Mouse (Mus musculus): ENCODE results near the gene Fam161b. TPM values are rescaled to one million over a fixed set of nuclear protein-coding genes. Genes with fewer than 3 reads are reported as not detected.
A peak's percentile ranks its signal among the peaks of the same experiment; 100 is the strongest.

Gene Fam161b
- polyA plus RNA-seq, 1 experiment from 2014 or later: 3.0 TPM

GRCm38 (mm10) chr12:84393847-84394246, 32.2 kb upstream of the Fam161b start:
- ATAC-seq (ENCODE audit: insufficient read depth): no peak
- no peak overlapping the region for H3K9ac ChIP-seq
- no peaks in the 10 kb centered on the region for H3K9me3 ChIP-seq (ENCODE audit: low read depth, low read length)
- no peaks in the 10 kb centered on the region for H3K27me3 ChIP-seq (ENCODE audit: insufficient read depth, low read length)
- 0 out of 2 replicates have a peak, but pooled peaks cover 1% of the 10 kb centered on the region for H3K36me3 ChIP-seq (ENCODE audit: insufficient read depth)
- no peak overlapping the region for H3K27ac ChIP-seq (ENCODE audit: low read depth)
- no peak overlapping the region for H3K4me2 ChIP-seq
- no peak for TF ChIP-seq CTCF (IDR thresholded peaks at IDR 0.05; ENCODE audit: low read depth)
- H3K4me3 ChIP-seq (ENCODE audit: low read depth, low read length): no peak overlapping the region
- no peaks in the 10 kb centered on the region for H3K4me1 ChIP-seq (ENCODE audit: insufficient read depth)
- WGBS: 85% methylated on average over 5 of the region's 5 CpGs
- no peak for DNase-seq

GRCm38 (mm10) chr12:84392681-84393080, 31.0 kb upstream of the Fam161b start:
- Histone ChIP-seq H3K4me1 (ENCODE audit: insufficient read depth) (no peaks in the 10 kb centered on the region), H3K9ac (no peak overlapping the region), H3K4me3 (ENCODE audit: low read depth, low read length) (no peak overlapping the region), H3K27me3 (ENCODE audit: insufficient read depth, low read length) (no peaks in the 10 kb centered on the region), H3K4me2 (no peak overlapping the region), H3K27ac (ENCODE audit: low read depth) (no peak overlapping the region), H3K9me3 (ENCODE audit: low read depth, low read length) (no peaks in the 10 kb centered on the region), H3K36me3 (ENCODE audit: insufficient read depth) (0 out of 2 replicates have a peak, but pooled peaks cover 4% of the 10 kb centered on the region)
- TF ChIP-seq CTCF (IDR thresholded peaks at IDR 0.05; ENCODE audit: low read depth): no peak
- ATAC-seq (ENCODE audit: insufficient read depth) (no peak), DNase-seq (no peak)
- 93% methylated on average over 4 of the region's 4 CpGs for WGBS

- Histone ChIP-seq H3K4me1 (ENCODE audit: insufficient read depth) (no peaks in the 10 kb centered on the region), H3K9me3 (ENCODE audit: low read depth, low read length) (no peaks in the 10 kb centered on the region), H3K4me3 (ENCODE audit: low read depth, low read length) (no peak overlapping the region), H3K27ac (ENCODE audit: low read depth) (no peak overlapping the region), H3K4me2 (no peak overlapping the region), H3K9ac (no peak overlapping the region), H3K36me3 (ENCODE audit: insufficient read depth) (0 out of 2 replicates have a peak, but pooled peaks cover 4% of the 10 kb centered on the region), H3K27me3 (ENCODE audit: insufficient read depth, low read length) (no peaks in the 10 kb centered on the region)
- TF ChIP-seq CTCF (IDR thresholded peaks at IDR 0.05; ENCODE audit: low read depth): no peak
- ATAC-seq (ENCODE audit: insufficient read depth) (no peak), DNase-seq (no peak)
- 69% methylated on average over 6 of the region's 6 CpGs for WGBS
Measured at GRCm38 (mm10) chr12:84390336-84390735, 28.7 kb upstream of the Fam161b start.

GRCm38 (mm10) chr12:84388774-84389400, 27.3 kb upstream of the Fam161b start:
- 65% methylated on average over 14 of the region's 14 CpGs for WGBS

GRCm38 (mm10) chr12:84388097-84388496, 26.5 kb upstream of the Fam161b start:
- H3K9me3 ChIP-seq (ENCODE audit: low read depth, low read length): no peaks in the 10 kb centered on the region
- no peak overlapping the region for H3K9ac ChIP-seq
- no peak for TF ChIP-seq CTCF (IDR thresholded peaks at IDR 0.05; ENCODE audit: low read depth)
- DNase-seq (no peak), ATAC-seq (ENCODE audit: insufficient read depth) (no peak)
- H3K36me3 ChIP-seq (ENCODE audit: insufficient read depth): 0 out of 2 replicates have a peak, but pooled peaks cover 4% of the 10 kb centered on the region
- 84% methylated on average over 8 of the region's 8 CpGs for WGBS
- H3K4me3 ChIP-seq (ENCODE audit: low read depth, low read length): no peak overlapping the region
- 0 out of 2 replicates have a peak, but pooled peaks cover 3% of the 10 kb centered on the region for H3K4me1 ChIP-seq (ENCODE audit: insufficient read depth)
- no peak overlapping the region for H3K4me2 ChIP-seq
- H3K27me3 ChIP-seq (ENCODE audit: insufficient read depth, low read length): no peaks in the 10 kb centered on the region
- H3K27ac ChIP-seq (ENCODE audit: low read depth): no peak overlapping the region

More at GRCm38 (mm10) chr12:84388774-84389400, 27.3 kb upstream of the Fam161b start:
- Histone ChIP-seq H3K9ac (no peak overlapping the region), H3K4me3 (ENCODE audit: low read depth, low read length) (no peak overlapping the region), H3K9me3 (ENCODE audit: low read depth, low read length) (no peaks in the 10 kb centered on the region), H3K27ac (ENCODE audit: low read depth) (no peak overlapping the region), H3K4me2 (no peak overlapping the region), H3K27me3 (ENCODE audit: insufficient read depth, low read length) (no peaks in the 10 kb centered on the region), H3K36me3 (ENCODE audit: insufficient read depth) (0 out of 2 replicates have a peak, but pooled peaks cover 4% of the 10 kb centered on the region), H3K4me1 (ENCODE audit: insufficient read depth) (0 out of 2 replicates have a peak, but pooled peaks cover 3% of the 10 kb centered on the region)
- DNase-seq (peak; percentile 5), ATAC-seq (ENCODE audit: insufficient read depth) (no peak)
- TF ChIP-seq CTCF (IDR thresholded peaks at IDR 0.05; ENCODE audit: low read depth): no peak

GRCm38 (mm10) chr12:84385408-84385807, 23.8 kb upstream of the Fam161b start:
- 89% methylated on average over 4 of the region's 4 CpGs for WGBS
- H3K27ac ChIP-seq (ENCODE audit: low read depth): peak overlapping the region; percentile 80
- no peaks in the 10 kb centered on the region for H3K27me3 ChIP-seq (ENCODE audit: insufficient read depth, low read length)
- DNase-seq: no peak
- H3K9me3 ChIP-seq (ENCODE audit: low read depth, low read length): no peaks in the 10 kb centered on the region
- 0 out of 2 replicates have a peak, but pooled peaks cover 4% of the 10 kb centered on the region for H3K36me3 ChIP-seq (ENCODE audit: insufficient read depth)
- H3K4me2 ChIP-seq: no peak overlapping the region
- TF ChIP-seq CTCF (IDR thresholded peaks at IDR 0.05; ENCODE audit: low read depth): no peak
- ATAC-seq (ENCODE audit: insufficient read depth): no peak
- H3K9ac ChIP-seq: no peak overlapping the region
- no peak overlapping the region for H3K4me3 ChIP-seq (ENCODE audit: low read depth, low read length)
- H3K4me1 ChIP-seq (ENCODE audit: insufficient read depth): 0 out of 2 replicates have a peak, but pooled peaks cover 3% of the 10 kb centered on the region

- no peak overlapping the region for H3K4me3 ChIP-seq (ENCODE audit: low read depth, low read length)
- no peak overlapping the region for H3K4me2 ChIP-seq
- H3K9ac ChIP-seq: no peak overlapping the region
- DNase-seq (peak; percentile 68), ATAC-seq (ENCODE audit: insufficient read depth) (peak; percentile 52)
- 0 out of 2 replicates have a peak, but pooled peaks cover 4% of the 10 kb centered on the region for H3K36me3 ChIP-seq (ENCODE audit: insufficient read depth)
- TF ChIP-seq CTCF (IDR thresholded peaks at IDR 0.05; ENCODE audit: low read depth): no peak
- 46% methylated on average over 5 of the region's 5 CpGs for WGBS
- 0 out of 2 replicates have a peak, but pooled peaks cover 3% of the 10 kb centered on the region for H3K4me1 ChIP-seq (ENCODE audit: insufficient read depth)
- no peaks in the 10 kb centered on the region for H3K27me3 ChIP-seq (ENCODE audit: insufficient read depth, low read length)
- peak overlapping the region; percentile 80 for H3K27ac ChIP-seq (ENCODE audit: low read depth)
- no peaks in the 10 kb centered on the region for H3K9me3 ChIP-seq (ENCODE audit: low read depth, low read length)
Measured at GRCm38 (mm10) chr12:84384644-84385081, 23.0 kb upstream of the Fam161b start.
